Mouse (Mus musculus): ENCODE data around the gene Gngt1. TPM values are rescaled to one million over a fixed set of nuclear protein-coding genes. Genes with fewer than 3 reads are reported as not detected.

Gene Gngt1
- polyA plus RNA-seq, 1 experiment from 2014 or later = 0.27 TPM

DNA sequence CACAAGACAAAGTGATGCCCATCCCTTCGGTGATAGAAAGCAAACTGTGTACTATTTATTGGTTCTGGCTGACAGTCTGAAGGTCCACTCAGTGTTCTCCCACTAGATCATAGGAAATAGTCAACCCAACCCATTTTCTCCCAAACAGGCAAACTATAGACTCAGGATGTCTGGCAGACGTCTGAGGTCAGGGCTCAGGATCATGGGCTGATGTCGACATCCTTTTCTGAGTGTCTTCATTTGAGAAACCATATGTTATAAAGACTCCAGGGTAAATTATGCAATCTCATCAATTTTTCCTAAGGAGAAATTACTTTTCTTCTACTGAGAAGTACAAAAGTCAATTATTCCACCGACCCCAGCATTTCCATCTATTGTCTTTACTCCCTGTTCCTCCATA is 4.5 kb downstream of the Gngt1 start:
- H3K4me2 ChIP-seq (ENCODE audit: low read depth, low read length) = no peak overlapping the region
- no peak overlapping the region for H3K27ac ChIP-seq (ENCODE audit: low read depth)
- ATAC-seq (no peak), DNase-seq (no peak)
- H3K9me3 ChIP-seq (ENCODE audit: low read length) = no peaks in the 10 kb centered on the region
- TF ChIP-seq CTCF (IDR thresholded peaks at IDR 0.05; ENCODE audit: low read depth) (no peak), EP300 (IDR thresholded peaks at IDR 0.05; ENCODE audit: low read depth) (no peak)
- no peak overlapping the region for H3K9ac ChIP-seq (replicated peaks)
- no peak overlapping the region for H3K4me3 ChIP-seq (ENCODE audit: low read depth, low read length)
- H3K27me3 ChIP-seq (ENCODE audit: insufficient read depth, low read length) = no peaks in the 10 kb centered on the region
- no peaks in the 10 kb centered on the region for H3K36me3 ChIP-seq (replicated peaks; ENCODE audit: insufficient read depth, low read length)
- whole genome bisulfite sequencing (ENCODE audit: insufficient replicate concordance) = 59% methylated on average over 4 of the region's 4 CpGs
- H3K4me1 ChIP-seq (ENCODE audit: insufficient read depth) = peaks cover 8% of the 10 kb centered on the region

DNA sequence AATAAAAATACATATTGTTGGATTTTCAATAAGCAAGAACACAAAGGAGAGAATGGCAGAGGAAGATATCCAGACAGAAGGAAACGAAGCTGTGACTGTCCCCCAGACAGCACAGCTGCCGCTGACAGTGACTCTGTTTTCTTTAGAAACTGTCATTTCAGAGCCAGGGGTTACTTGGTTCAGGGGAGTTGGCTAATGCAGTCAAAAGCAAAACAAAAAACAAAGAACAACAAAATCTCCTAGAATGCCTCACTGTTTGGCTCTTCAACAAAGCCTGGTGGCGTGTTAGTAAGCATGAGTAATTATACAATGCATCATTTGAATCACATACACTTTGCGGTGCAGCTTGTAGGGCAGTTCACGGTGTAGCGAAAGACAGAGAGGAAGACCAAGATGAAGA is 5.7 kb downstream of the Gngt1 start:
- no peak for TF ChIP-seq EP300 (IDR thresholded peaks at IDR 0.05; ENCODE audit: low read depth)
- no peak for TF ChIP-seq CTCF (IDR thresholded peaks at IDR 0.05; ENCODE audit: low read depth)
- WGBS (ENCODE audit: insufficient replicate concordance) = 72% methylated on average over 6 of the region's 6 CpGs

DNA sequence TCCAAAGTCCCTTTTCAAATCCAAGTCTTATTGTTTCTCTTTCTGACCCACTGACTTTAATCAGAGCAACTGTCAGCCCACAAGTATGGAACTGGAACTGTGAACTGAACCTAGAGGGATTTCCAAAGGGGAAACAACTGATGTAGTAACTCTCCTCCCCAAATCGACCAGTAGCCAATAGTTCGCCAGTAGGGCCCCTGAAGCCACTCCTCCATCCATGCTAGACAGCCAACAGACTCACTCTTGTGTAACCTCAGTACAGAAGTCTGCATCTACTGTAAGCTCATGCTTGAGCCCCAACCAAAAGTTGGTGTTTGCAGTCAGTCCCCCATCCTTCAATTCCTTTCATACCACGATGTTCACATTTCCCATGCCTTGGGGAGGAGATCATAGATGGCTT is 7.1 kb downstream of the Gngt1 start:
- Histone ChIP-seq H3K9me3 (ENCODE audit: low read length) (no peaks in the 10 kb centered on the region), H3K27ac (ENCODE audit: low read depth) (no peak overlapping the region), H3K36me3 (replicated peaks; ENCODE audit: insufficient read depth, low read length) (no peaks in the 10 kb centered on the region), H3K4me1 (ENCODE audit: insufficient read depth) (peaks cover 13% of the 10 kb centered on the region), H3K27me3 (ENCODE audit: insufficient read depth, low read length) (no peaks in the 10 kb centered on the region), H3K4me2 (ENCODE audit: low read depth, low read length) (no peak overlapping the region), H3K4me3 (ENCODE audit: low read depth, low read length) (no peak overlapping the region), H3K9ac (replicated peaks) (no peak overlapping the region)
- ATAC-seq (peak; percentile 89), DNase-seq (peak; percentile 36)
- WGBS (ENCODE audit: insufficient replicate concordance) = 55% methylated on average over 3 of the region's 3 CpGs
- no peak for TF ChIP-seq CTCF (IDR thresholded peaks at IDR 0.05; ENCODE audit: low read depth)
- TF ChIP-seq EP300 (IDR thresholded peaks at IDR 0.05; ENCODE audit: low read depth) = no peak

More for the DNA sequence above, 5.7 kb downstream of the Gngt1 start:
- DNase-seq = no peak
- H3K9ac ChIP-seq (replicated peaks) = no peak overlapping the region
- H3K36me3 ChIP-seq (replicated peaks; ENCODE audit: insufficient read depth, low read length) = no peaks in the 10 kb centered on the region
- no peak overlapping the region for H3K4me2 ChIP-seq (ENCODE audit: low read depth, low read length)
- peaks cover 10% of the 10 kb centered on the region for H3K4me1 ChIP-seq (ENCODE audit: insufficient read depth)
- H3K27me3 ChIP-seq (ENCODE audit: insufficient read depth, low read length) = no peaks in the 10 kb centered on the region
- no peaks in the 10 kb centered on the region for H3K9me3 ChIP-seq (ENCODE audit: low read length)
- no peak overlapping the region for H3K27ac ChIP-seq (ENCODE audit: low read depth)
- no peak for ATAC-seq
- H3K4me3 ChIP-seq (ENCODE audit: low read depth, low read length) = no peak overlapping the region

DNA sequence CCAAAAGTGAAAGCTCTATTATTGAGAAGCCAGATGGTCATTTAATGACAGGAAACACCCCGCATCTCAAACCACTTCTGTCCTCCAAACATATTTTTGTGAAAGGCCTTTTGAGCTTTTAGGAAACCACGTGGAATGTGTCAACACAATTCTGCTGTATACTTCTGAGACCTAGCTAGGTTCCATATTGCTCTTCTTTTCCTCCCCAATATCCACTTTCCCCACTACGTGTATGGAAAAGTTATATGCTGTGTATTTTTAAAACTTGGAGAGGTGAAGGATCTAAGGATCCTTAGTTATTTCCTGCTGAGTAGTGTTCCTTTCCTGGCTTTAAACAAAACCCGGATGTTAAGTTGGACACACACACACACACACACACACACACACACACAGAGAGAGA is 9.9 kb downstream of the Gngt1 start:
- Histone ChIP-seq H3K4me3 (ENCODE audit: low read depth, low read length) (peak overlapping the region; percentile 60), H3K9ac (replicated peaks) (no peak overlapping the region), H3K27ac (ENCODE audit: low read depth) (peak overlapping the region; percentile 89), H3K9me3 (ENCODE audit: low read length) (no peaks in the 10 kb centered on the region), H3K4me1 (ENCODE audit: insufficient read depth) (peaks cover 13% of the 10 kb centered on the region), H3K4me2 (ENCODE audit: low read depth, low read length) (peak overlapping the region; percentile 82), H3K36me3 (replicated peaks; ENCODE audit: insufficient read depth, low read length) (0 out of 2 replicates have a peak, but pooled peaks cover 2% of the 10 kb centered on the region), H3K27me3 (ENCODE audit: insufficient read depth, low read length) (no peaks in the 10 kb centered on the region)
- WGBS (ENCODE audit: insufficient replicate concordance) = 18% methylated on average over 4 of the region's 4 CpGs
- ATAC-seq (no peak), DNase-seq (no peak)
- TF ChIP-seq EP300 (IDR thresholded peaks at IDR 0.05; ENCODE audit: low read depth) = no peak
- TF ChIP-seq CTCF (IDR thresholded peaks at IDR 0.05; ENCODE audit: low read depth) = no peak

DNA sequence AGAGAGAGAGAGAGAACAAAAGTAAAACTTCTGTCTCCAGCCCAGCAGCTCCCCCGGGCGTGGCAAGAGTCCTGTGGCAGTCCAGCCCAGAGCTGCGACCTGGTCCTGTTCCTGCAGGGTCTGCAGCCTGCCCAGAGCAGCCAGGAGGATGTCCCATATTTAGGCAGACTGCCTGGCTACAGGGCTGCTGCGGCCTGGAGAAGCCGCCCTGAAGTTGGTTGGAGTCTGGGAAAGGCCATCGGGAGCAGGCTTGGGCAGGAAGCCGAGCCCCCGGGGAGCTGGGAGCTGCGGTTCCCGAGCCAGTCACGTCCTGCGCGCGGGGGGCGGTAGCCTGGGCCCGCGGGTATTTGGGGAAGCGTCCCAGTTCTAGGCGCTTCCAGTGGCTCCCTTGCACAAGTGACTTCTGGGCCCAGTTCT is 10.3 kb downstream of the Gngt1 start, which contains the start of gene Gng11:
Gene Gng11 (plus strand): TSS at position 15 of the 417 bp plus-strand sequence.
- Histone ChIP-seq H3K4me2 (ENCODE audit: low read depth, low read length) (peak within 1 kb of the TSS; percentile 82), H3K4me3 (ENCODE audit: low read depth, low read length) (peak within 1 kb of the TSS; percentile 60), H3K9ac (replicated peaks) (peak within 1 kb of the TSS; percentile 70), H3K9me3 (ENCODE audit: low read length) (no peaks in the 10 kb centered on the region), H3K4me1 (ENCODE audit: insufficient read depth) (peaks cover 13% of the 10 kb centered on the region), H3K36me3 (replicated peaks; ENCODE audit: insufficient read depth, low read length) (0 out of 2 replicates have a peak, but pooled peaks cover 2% of the 10 kb centered on the region), H3K27me3 (ENCODE audit: insufficient read depth, low read length) (no peaks in the 10 kb centered on the region), H3K27ac (ENCODE audit: low read depth) (peak within 1 kb of the TSS; percentile 89)
- WGBS (ENCODE audit: insufficient replicate concordance) = under 1% methylated on average over 19 of the region's 19 CpGs
- DNase-seq = peak; percentile 66
- peak; percentile 76 for ATAC-seq
- no peak for TF ChIP-seq CTCF (IDR thresholded peaks at IDR 0.05; ENCODE audit: low read depth)

DNA sequence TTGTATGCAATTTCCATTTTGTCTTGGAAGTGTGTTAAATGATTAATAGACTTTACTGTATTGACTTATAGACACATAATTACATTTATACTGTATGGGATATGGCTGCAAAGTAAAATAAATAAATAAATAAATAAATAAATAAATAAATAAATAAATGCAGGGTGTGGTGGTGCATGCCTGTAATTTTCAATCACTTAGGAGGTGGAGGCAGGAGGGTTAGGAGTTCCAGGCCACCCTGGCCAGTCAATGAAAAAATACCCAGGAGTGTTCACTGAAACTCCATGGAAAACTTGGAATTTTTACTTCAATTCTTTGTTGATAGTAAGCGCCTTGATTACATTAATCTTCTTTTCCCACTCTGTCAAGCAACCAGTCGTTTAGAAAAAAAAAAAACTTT is 11.2 kb downstream of the Gngt1 start:
- TF ChIP-seq CTCF (IDR thresholded peaks at IDR 0.05; ENCODE audit: low read depth) (no peak), EP300 (IDR thresholded peaks at IDR 0.05; ENCODE audit: low read depth) (no peak)
- H3K27ac ChIP-seq (ENCODE audit: low read depth) = no peak overlapping the region
- ATAC-seq (no peak), DNase-seq (no peak)
- WGBS (ENCODE audit: insufficient replicate concordance) = 52% methylated on average over 2 of the region's 2 CpGs
- peak overlapping the region; percentile 82 for H3K4me2 ChIP-seq (ENCODE audit: low read depth, low read length)
- peak overlapping the region; percentile 60 for H3K4me3 ChIP-seq (ENCODE audit: low read depth, low read length)
- H3K36me3 ChIP-seq (replicated peaks; ENCODE audit: insufficient read depth, low read length) = 0 out of 2 replicates have a peak, but pooled peaks cover 2% of the 10 kb centered on the region
- H3K9me3 ChIP-seq (ENCODE audit: low read length) = no peaks in the 10 kb centered on the region
- H3K9ac ChIP-seq (replicated peaks) = no peak overlapping the region; the same call in 1 of the 2 replicates
- H3K27me3 ChIP-seq (ENCODE audit: insufficient read depth, low read length) = no peaks in the 10 kb centered on the region
- peaks cover 13% of the 10 kb centered on the region for H3K4me1 ChIP-seq (ENCODE audit: insufficient read depth)

Measured in liver, postnatal 0 days (tissue).